Mouse (Mus musculus) forebrain, embryonic 14.5 days (tissue): ENCODE measurements around the gene C4b. TPM values are rescaled to one million over a fixed set of nuclear protein-coding genes. Genes with fewer than 3 reads are reported as not detected.
"Not testable (repeated sequence)": the region's sequence is repeated elsewhere in the genome, so short reads cannot be mapped to it uniquely, and the experiment has no call there.

ENCODE experiments used
- ATAC-seq: fragments of 200-750 bp; cut with Nextera tagmentation; 2 replicates; pipeline ENCODE4 v1.8.0; 2017; ENCODE audit warnings: mild to moderate bottlenecking, moderate library complexity
- DNase-seq: peaks from one replicate; pipeline ENCODE4 v3.0.0-alpha.2; 2015; ENCODE audit warnings: low spot score
- H3K27ac ChIP-seq: fragments of 300-500 bp; sonication (generic); 2 replicates; pipeline ENCODE4 v1.5.1; 2014; ENCODE audit warnings: low read depth, mild to moderate bottlenecking, control low read depth, low read length, moderate library complexity
- H3K27me3 ChIP-seq: fragments of 300-500 bp; sonication (generic); replicated peaks from 2 replicates; pipeline ENCODE4 v1.6.1; 2014; ENCODE audit warnings: low read length, control low read depth, mixed read lengths; ENCODE audit not compliant: control insufficient read depth, insufficient read depth
- H3K36me3 ChIP-seq: fragments of 300-500 bp; sonication (generic); 2 replicates; pipeline ENCODE4 v1.6.1; 2014; ENCODE audit warnings: low read length, control low read depth; ENCODE audit not compliant: control insufficient read depth, insufficient read depth
- H3K4me1 ChIP-seq: fragments of 300-500 bp; sonication (generic); 2 replicates; pipeline ENCODE4 v1.6.1; 2014; ENCODE audit warnings: antibody characterized with exemption, low read length, control low read depth; ENCODE audit not compliant: control insufficient read depth, insufficient read depth
- H3K4me2 ChIP-seq: fragments of 300-500 bp; sonication (generic); 2 replicates; pipeline ENCODE4 v1.6.1; 2014; ENCODE audit warnings: mild to moderate bottlenecking, control low read depth, low read length
- H3K4me3 ChIP-seq: fragments of 300-500 bp; sonication (generic); 2 replicates; pipeline ENCODE4 v1.5.1; 2014; ENCODE audit warnings: low read depth, low read length, control low read depth
- H3K9ac ChIP-seq: fragments of 300-500 bp; sonication (generic); 2 replicates; pipeline ENCODE4 v1.6.1; 2014; ENCODE audit warnings: mild to moderate bottlenecking, low read length, control low read depth, moderate library complexity
- H3K9me3 ChIP-seq: fragments of 300-500 bp; sonication (generic); replicated peaks from 2 replicates; pipeline ENCODE4 v1.6.1; 2016; ENCODE audit warnings: low read length, control low read depth, mixed read lengths; ENCODE audit not compliant: control insufficient read depth
- WGBS: fragments of 180-500 bp; shearing (Covaris S2); extraction: QIAGEN DNeasy Blood & Tissue Kit; methylation state at CpG from one replicate; pipeline ENCODE4 v1.1.7; 2014; 5-methylcytosine and 5-hydroxymethylcytosine counted together
- polyA plus RNA-seq: library from polyadenylated mRNA; unstranded; fragments of >200 nt; fragmentation: Nextera tagmentation; extraction: Ambion mirVana; gene quantifications from 2 replicates; pipeline ENCODE4 v1.2.1, GENCODE M21; 2014

The C4b gene
- polyA plus RNA-seq, 1 experiment from 2014 or later, result not detected

DNA sequence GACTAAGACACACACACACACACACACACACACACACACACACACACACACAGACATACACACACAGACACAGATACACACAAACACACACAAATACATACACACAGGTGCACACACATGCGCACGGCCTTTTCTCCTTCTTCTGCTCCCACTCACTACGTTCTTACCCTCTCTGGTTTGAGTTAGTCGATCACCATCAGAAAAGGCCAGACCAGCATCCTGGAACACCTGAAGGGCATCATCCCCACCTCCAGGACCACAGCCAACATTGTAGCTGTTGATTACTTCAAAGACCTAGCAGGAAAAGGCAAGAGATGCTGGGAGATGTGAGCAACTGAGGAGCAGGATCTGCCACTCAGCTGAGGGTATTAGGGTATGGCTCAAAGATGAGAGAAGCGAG, 6.2 kb downstream of the C4b start:
- not testable (repeated sequence) for H3K27ac ChIP-seq, H3K9me3 ChIP-seq, H3K4me1 ChIP-seq, DNase-seq, H3K9ac ChIP-seq, ATAC-seq, H3K36me3 ChIP-seq, H3K4me2 ChIP-seq, H3K4me3 ChIP-seq, H3K27me3 ChIP-seq
- 86% methylated on average over 5 of the region's 5 CpGs for WGBS

DNA sequence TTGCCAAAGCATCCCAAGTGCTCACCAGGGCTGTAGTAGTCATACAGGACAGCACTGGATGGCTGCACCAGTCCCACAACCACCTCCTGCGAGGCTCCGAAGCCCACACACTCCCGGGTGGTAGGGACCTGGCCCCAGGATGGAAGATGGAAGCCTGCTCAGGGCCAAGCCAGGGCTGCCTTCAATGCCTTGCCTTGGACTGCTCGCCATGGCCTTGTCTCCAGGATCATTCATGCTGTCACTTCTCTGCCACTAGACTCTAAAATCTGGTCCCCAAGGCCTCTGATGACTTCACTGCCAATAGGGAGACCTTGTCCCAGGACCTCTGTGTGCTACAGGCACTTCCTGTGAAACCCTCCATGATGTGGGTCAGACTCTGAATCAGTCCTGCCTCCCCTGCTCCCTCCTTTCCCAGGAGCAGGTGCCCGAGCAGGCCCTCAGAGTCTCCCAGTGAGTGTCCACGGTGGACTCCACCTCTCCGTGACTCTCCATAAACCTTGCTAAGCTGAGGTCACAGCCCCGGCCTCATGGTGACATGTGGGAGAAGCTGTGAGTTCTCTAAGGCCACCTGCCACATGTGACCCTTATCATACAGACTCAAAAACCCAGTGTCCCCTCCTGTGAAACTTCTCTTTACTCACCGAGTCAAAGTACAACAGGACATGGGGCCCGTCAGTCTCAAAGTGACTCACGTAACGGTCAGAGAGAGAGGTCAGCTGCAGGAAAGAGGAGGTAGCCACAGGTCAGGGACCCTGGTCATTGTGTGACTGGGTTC, 13.7 kb downstream of the C4b start:
- not testable (repeated sequence) for H3K27me3 ChIP-seq, H3K4me1 ChIP-seq, H3K4me3 ChIP-seq, ATAC-seq, DNase-seq, H3K36me3 ChIP-seq, H3K4me2 ChIP-seq, H3K9me3 ChIP-seq, H3K9ac ChIP-seq, H3K27ac ChIP-seq
- 90% methylated on average over 12 of the region's 12 CpGs for WGBS

DNA sequence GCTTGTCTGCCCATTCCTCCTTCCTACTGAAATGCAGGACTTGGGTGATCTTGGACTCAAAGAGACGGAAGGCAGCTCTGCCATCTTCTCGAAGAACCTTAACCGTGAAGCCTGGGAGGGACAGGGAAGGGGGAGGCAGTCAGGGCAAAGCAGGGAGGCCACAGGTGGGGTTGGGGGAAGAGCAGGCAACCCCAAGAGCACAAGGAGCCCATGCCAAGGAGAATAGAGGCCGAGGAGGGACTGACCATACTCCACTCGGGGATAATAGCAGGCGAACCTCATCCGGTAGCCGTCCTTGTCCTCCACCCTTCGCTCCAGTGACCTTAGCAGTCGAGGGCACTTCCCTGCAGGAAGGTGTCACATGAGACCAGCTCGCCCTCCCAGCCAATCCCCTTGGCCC, 14.5 kb downstream of the C4b start:
- 77% methylated on average over 11 of the region's 11 CpGs for WGBS
- H3K4me2 ChIP-seq, H3K9ac ChIP-seq, H3K4me1 ChIP-seq, H3K9me3 ChIP-seq, H3K4me3 ChIP-seq, H3K27ac ChIP-seq, H3K36me3 ChIP-seq, DNase-seq, H3K27me3 ChIP-seq, ATAC-seq: not testable (repeated sequence)

DNA sequence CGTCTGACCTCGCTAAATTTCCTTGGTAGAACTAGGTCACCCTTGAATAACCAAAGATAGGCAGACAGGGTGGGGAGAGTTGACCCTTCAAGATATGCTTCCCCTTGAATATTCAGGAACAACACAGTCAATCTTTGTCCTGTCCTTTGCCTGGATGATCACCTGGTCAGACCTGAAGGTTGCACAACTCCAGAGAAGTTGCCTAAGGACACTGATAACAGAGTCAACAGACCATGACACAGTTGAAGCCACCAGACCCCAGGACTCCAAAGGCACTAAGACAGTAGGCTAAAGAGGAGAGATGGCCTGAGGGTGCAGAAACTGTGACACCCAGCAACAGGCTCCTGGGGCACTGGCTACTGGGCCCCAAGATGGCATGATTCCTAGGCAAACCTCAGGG, 15.8 kb downstream of the C4b start:
- DNase-seq, result no peak
- Histone ChIP-seq H3K4me3 (no peak overlapping the region), H3K27me3 (no peaks in the 10 kb centered on the region), H3K9ac (no peak overlapping the region), H3K4me1 (no peaks in the 10 kb centered on the region), H3K9me3 (no peaks in the 10 kb centered on the region), H3K4me2 (no peak overlapping the region), H3K36me3 (no peaks in the 10 kb centered on the region), H3K27ac (no peak overlapping the region)
- WGBS, result 96% methylated on average over 2 of the region's 2 CpGs
- no peak for ATAC-seq

DNA sequence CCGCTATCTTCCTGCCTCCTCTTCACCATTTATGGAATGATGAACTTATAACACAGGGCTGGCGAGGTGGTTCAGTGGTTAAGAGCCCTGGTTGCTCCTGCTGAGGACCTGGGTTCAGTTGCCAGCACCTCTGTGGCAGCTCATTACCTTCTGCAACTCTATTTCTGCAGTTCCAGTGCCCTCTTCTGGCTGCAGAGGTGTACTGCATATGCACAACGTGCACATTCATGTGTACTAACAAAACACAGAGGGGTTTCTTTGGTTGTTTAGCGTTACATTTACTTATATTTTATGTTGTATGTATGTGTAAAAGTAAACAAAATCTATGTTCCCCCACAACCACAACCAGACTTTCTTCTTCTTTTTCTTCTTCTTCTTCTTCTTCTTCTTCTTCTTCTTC, 20.6 kb downstream of the C4b start:
- Histone ChIP-seq H3K4me1 (no peaks in the 10 kb centered on the region), H3K4me2 (no peak overlapping the region), H3K27me3 (no peaks in the 10 kb centered on the region), H3K9me3 (no peaks in the 10 kb centered on the region), H3K27ac (no peak overlapping the region), H3K36me3 (no peaks in the 10 kb centered on the region), H3K9ac (no peak overlapping the region), H3K4me3 (no peak overlapping the region)
- ATAC-seq (no peak), DNase-seq (no peak)
- WGBS, result 71% methylated on average over 4 of the region's 4 CpGs

DNA sequence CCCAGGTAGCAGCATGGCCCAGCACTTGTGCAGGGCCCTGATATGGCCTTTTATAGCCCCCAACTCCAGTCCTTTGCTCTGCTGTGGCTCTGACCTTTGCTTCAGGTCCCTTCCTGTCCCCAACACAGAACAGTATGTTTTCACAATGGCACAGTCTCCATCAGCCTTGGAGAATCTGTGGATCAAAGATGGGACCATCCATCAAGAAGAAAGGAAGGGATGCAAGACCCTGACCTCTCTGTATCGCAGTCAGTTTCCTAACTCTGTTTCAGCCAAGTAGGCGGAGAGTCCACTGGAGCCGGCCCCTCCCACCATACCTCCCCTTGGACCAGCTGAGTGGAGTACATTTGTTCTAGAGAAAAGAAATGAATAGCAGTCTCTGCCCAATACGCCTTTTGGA, 21.4 kb downstream of the C4b start:
- H3K27me3 ChIP-seq, H3K9me3 ChIP-seq, H3K9ac ChIP-seq, H3K27ac ChIP-seq, H3K36me3 ChIP-seq, DNase-seq, H3K4me1 ChIP-seq, ATAC-seq, H3K4me2 ChIP-seq, H3K4me3 ChIP-seq: not testable (repeated sequence)
- WGBS, result 100% methylated on average over 1 of the region's 4 CpGs

DNA sequence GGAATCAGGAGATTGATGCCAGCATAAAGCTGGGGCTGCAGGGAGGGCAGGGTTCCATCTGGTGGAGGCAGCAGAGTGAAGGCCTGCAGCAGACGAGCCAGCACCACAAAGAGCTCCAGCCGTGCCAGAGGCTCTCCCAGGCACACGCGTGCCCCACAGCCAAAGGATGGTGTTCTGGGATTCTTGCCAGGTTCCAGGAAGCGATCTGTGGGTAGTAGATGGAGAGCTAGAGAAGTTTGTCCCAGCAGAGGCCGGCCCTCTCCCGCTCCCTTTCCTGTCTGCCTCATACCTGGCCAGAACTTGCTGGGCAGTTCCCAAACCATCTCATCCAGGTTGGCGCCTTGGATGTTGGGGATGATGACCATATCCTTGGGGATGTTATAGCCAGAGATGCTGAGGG, 23.8 kb downstream of the C4b start:
- H3K4me3 ChIP-seq, ATAC-seq, H3K4me2 ChIP-seq, DNase-seq, H3K9ac ChIP-seq, H3K4me1 ChIP-seq, H3K36me3 ChIP-seq, H3K27ac ChIP-seq, H3K27me3 ChIP-seq, H3K9me3 ChIP-seq: not testable (repeated sequence)
- WGBS, result 62% methylated on average over 8 of the region's 8 CpGs

DNA sequence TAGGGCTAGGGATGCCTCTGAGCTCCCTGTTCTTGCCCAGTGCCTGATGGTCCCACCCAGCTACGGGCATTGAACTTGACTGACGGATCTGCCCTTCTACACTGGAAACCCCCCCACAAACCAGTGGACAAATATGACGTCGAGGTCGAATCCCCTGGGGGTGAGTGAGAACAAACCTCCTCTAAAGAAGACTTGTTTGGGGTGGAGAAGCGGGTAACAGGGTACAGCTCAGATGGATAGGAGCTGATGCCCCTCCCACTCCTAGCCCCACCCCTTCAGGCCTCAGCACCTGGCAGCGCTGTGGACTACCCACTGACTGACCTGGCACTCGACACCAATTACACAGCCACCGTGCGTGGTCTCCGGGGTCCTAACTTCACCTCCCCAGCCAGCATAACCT, 26.3 kb downstream of the C4b start:
- WGBS, result 80% methylated on average over 11 of the region's 11 CpGs
- no peak overlapping the region for H3K4me3 ChIP-seq
- no peak for DNase-seq
- no peak for ATAC-seq
- no peak overlapping the region for H3K9ac ChIP-seq
- no peaks in the 10 kb centered on the region for H3K9me3 ChIP-seq
- H3K4me2 ChIP-seq, result no peak overlapping the region
- no peaks in the 10 kb centered on the region for H3K36me3 ChIP-seq
- no peaks in the 10 kb centered on the region for H3K27me3 ChIP-seq
- no peak overlapping the region for H3K27ac ChIP-seq
- H3K4me1 ChIP-seq, result no peaks in the 10 kb centered on the region

DNA sequence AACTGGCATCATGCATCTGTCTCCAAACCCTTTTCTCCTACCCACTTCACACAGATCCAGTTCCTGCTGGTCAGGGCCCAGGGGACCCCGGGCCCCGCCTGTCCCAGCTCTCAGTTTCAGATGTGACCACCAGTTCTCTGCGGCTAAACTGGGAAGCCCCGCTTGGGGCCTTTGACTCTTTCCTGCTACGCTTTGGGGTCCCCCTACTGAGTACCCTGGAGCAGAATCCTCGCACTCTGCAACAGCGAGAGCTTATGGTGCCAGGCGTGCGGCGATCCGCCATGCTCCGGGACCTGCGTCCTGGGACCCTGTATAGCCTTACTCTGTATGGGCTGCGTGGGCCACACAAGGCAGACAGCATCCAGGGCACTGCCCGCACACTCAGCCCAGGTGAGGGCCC, 27.4 kb downstream of the C4b start:
- H3K4me3 ChIP-seq, result no peak overlapping the region
- H3K4me2 ChIP-seq, result no peak overlapping the region
- no peak overlapping the region for H3K27ac ChIP-seq
- H3K9me3 ChIP-seq, result no peaks in the 10 kb centered on the region
- H3K36me3 ChIP-seq, result no peaks in the 10 kb centered on the region
- H3K27me3 ChIP-seq, result no peaks in the 10 kb centered on the region
- H3K4me1 ChIP-seq, result no peaks in the 10 kb centered on the region
- ATAC-seq, result no peak
- no peak overlapping the region for H3K9ac ChIP-seq
- DNase-seq, result no peak
- 86% methylated on average over 15 of the region's 15 CpGs for WGBS
